Mouse (Mus musculus) brain, adult 2 months (tissue): ENCODE measurements around the gene Mymk.

ENCODE experiments used
- DNase-seq: peaks from one replicate; pipeline ENCODE4 v3.0.0; 2011; ENCODE audit warnings: low read depth, low spot score

The Mymk gene

GRCm38 (mm10) chr2:27071978-27072377, at the start of gene Mymk:
Gene Mymk (minus strand): TSS chr2:27072179.
- DNase-seq = no peak

- no peak for DNase-seq
Observed at GRCm38 (mm10) chr2:27120241-27120641, 48.3 kb upstream of the Mymk start.

DNA sequence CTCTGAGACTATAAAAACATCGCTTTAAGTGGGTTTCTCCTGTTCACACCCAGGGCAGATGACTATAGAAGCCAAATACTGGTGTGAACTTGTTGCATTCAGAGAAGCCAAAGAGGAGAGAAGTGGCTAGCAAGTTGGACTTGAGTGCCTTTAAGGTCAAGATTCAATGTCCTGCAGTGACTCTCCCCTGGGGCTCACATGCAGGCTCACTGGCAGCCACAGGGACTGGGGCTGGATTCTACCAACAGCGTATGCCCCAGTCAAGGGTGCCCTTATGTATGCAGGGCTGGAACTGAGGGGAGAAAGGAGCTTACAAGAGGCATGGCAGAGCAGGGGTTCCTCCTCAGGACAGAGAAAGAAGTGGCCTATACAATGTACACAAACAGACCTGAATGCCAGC, 47.8 kb upstream of the Mymk start:
- DNase-seq = no peak

- no peak for DNase-seq
Observed at GRCm38 (mm10) chr2:27118452-27118851, 46.5 kb upstream of the Mymk start.

DNA sequence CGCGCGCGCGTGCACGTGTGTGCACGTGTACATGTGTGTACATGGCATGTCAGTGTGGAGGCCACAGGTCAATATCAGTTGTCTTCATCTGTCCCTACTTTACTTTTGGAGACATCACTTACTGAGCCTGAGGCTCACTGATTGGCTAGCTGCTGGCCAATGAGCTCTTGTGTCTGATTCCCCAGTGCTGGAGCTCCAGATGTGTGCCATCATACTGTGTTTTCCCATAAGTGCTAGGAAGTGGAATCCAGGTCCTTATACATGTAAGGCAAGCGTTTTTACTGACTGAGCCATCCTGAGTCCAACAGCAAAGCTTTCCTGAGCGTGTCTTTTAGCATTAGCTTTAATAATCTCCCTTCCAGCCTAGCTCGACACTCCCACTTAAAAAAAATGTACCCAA, 42.2 kb upstream of the Mymk start:
- DNase-seq = no peak

- no peak for DNase-seq
Observed at GRCm38 (mm10) chr2:27112585-27112984, 40.6 kb upstream of the Mymk start.

DNA sequence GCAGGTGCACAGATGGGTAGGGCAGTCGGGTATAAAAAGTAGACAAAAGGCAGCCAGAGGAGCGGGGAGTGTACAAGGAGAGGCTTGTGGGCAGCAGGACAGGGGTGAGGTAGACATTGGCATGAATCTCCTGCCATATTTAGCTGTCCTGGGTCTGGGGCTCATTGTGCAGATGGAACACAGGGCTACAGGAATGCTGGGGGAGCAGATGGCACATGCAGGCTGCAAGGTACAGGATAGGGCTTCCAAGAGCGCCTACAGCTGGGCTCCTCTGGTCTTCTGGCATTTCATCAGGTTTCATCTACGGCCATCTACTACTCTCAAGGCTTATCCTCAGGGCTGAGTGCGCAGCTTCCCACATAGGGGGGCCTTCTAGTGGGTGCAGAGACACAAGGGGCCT, 37.1 kb upstream of the Mymk start:
- DNase-seq = peak; percentile 91

GRCm38 (mm10) chr2:27108144-27108543, 36.2 kb upstream of the Mymk start:
- DNase-seq = no peak

DNA sequence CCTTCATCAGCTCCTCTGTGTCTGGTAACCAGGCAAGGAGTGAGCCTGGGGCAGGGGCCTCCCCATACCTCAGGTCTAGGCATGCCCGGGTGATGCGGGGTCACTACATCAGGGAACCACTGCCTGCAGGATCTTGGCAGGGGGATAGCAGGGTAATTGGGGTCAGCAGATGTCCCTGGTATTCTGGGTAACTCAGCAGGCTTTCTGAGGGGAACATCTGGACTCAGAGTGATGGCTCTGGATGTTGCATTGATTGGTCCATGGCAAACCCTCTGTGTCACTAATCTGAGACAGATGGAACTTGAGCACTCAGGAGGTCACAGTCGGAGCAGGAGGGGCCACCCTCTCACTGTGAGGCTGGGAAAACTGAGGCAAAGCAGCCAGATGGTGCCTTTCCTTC, 34.8 kb upstream of the Mymk start:
- DNase-seq = peak; percentile 23

DNA sequence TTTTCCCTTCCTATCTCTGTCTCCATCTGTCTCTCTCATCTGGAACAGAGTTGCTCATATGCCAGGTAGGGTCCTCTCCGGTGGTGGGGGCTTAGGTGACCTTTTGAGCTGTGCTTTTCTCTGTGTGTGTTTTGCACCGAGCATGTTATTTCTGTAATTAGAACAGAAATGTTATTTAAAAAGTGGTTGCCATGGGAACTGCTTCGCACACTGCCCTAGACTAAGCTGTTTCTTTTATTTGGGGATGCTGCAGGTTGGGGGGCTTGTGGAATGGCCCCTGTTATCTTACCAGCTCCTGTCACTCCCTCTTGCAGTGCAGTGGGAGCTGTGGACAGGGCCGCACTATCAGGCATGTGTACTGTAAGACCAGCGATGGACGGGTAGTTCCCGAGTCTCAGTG, 31.6 kb upstream of the Mymk start:
- DNase-seq = peak; percentile 78

DNA sequence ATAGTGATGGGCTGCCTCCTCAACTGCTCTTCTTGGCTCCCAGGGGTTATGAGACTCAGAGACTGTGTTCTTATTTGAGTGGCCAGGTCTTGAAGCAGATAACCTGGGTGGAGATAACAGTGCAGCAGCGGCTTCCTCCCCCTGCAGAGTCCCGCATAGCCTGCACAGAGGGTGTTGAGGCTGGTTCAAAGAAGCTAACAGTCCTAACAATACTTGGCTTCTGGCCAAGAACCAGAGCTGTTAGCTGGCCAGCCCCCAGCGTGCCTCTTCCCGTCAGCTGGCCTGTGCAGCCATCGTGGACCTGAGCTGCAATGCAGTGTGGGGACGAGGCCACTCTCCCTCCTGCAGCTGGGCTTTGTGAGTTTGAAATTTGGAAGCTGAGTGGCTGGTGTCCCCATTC, 25.8 kb upstream of the Mymk start:
- peak; percentile 66 for DNase-seq

DNA sequence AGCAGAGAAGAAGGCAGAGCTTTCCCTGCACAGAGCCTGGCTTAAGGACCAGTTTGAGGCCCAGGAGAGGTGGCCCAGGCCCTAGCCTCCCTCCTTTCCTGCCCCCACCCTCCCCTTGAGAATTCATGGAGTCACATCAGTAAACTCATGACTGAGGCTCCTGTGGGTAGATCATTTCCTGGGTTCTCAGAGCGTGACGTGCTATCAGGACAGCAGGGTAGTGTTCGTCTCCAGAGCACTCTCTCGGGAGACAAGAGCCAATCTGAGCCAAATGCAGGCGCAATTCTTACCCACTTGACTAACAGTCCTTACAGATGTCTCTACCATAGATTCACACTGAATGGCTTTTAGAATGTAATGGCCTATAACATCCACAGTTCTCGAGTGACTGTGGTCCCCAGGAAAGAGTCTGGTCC, 25.3 kb upstream of the Mymk start:
- peak; percentile 66 for DNase-seq

DNA sequence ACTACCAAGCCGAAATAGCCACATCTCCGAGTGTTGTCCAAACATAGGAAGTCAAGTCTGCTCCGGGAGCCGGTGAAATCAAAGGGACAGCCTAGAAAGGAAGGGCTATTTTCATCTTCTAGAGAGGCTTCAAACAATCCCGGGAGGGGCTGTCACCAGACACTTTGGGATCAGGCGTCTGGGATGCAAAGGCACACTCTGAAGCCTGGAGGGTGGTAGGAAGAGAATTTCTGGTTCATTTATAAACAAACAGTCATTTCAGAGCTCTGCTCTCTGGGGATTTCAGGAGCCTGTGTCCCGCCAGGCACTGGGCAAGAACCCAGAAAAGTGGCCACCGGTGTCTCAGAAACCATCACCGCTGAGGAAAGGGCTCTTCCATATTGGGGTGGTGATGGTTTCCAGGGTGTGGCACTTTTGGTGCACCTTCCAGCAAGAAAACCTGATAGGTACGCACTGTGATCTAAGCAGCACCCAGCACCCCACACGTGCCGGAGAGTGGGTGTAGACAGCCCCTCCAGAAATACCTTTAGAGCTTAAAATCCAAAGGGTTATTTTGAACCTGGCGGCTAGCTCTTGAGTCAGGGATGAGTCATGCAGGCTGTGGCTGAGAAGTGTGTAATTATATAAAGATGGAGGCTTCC, 24.5 kb upstream of the Mymk start:
- DNase-seq = peak; percentile 93

- no peak for DNase-seq
Observed at GRCm38 (mm10) chr2:27095178-27095577, 23.2 kb upstream of the Mymk start.

DNA sequence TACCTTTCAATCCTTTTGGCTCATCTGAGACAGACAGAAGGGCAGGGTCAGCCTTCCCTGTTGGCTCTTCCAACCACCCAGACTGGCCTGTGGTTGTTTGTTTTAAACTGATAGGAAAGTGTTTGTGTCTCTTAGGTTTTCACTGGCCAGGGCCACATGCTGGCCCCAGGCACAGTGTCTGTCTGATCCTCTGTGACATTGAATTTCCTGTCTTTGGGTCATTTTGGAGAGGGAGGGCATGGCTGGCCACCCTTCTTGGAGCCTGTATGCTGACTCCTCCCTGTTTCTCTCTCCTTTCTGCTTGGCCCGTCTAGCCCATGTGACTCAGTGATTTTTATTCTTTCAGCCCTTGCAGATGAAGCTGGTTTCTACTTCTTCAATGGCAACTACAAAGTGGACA, 17.3 kb upstream of the Mymk start:
- DNase-seq = no peak

GRCm38 (mm10) chr2:27088700-27089099, 16.7 kb upstream of the Mymk start:
- no peak for DNase-seq

- DNase-seq = peak; percentile 54
Observed at GRCm38 (mm10) chr2:27088071-27088644, 16.2 kb upstream of the Mymk start.

GRCm38 (mm10) chr2:27087581-27087980, 15.6 kb upstream of the Mymk start:
- DNase-seq = no peak

DNA sequence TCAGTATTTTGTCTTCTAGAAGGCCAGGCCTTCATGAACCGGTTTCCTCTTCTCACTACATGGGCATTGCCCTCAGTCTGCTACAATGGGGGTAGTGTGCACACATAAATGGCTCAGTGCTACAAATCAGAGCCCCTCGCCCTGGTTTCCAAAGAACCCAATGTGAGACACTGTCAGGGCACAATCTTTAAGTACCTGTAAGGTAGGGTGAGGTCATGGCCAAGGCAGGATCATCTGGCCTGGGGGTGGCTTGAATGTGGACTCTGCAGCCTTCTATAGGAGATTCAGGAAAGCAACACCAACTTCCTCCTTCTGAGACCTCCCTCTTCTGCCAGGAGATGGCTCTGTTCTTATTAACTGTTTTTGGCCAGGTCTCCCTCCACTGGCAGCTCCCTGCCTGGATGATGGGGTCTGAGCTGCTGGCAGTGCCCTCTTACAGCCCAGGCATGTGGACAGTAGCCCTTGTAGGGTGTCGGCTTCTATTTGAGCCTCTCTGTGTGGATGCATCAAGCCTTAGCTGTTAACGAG, 14.6 kb upstream of the Mymk start:
- DNase-seq = no peak

- no peak for DNase-seq
Observed at GRCm38 (mm10) chr2:27085801-27086200, 13.8 kb upstream of the Mymk start.

DNA sequence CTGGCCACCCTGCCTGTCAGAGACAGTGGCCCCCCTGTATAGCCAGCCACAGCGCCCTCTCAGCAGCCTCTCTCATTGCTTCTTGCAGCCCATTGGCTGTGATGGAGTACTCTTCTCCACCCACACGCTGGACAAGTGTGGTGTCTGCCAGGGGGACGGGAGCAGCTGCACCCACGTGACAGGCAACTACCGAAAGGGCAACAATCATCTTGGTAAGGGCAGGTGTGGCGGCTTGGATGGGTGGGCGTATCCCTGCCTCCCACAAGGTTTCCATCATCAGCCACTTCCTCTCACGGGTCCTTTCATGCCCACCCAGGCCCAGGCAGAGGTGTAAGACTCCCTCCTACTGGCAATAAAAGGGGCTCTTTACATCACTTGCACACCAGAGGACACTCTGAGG, 13.0 kb upstream of the Mymk start:
- peak; percentile 36 for DNase-seq

DNA sequence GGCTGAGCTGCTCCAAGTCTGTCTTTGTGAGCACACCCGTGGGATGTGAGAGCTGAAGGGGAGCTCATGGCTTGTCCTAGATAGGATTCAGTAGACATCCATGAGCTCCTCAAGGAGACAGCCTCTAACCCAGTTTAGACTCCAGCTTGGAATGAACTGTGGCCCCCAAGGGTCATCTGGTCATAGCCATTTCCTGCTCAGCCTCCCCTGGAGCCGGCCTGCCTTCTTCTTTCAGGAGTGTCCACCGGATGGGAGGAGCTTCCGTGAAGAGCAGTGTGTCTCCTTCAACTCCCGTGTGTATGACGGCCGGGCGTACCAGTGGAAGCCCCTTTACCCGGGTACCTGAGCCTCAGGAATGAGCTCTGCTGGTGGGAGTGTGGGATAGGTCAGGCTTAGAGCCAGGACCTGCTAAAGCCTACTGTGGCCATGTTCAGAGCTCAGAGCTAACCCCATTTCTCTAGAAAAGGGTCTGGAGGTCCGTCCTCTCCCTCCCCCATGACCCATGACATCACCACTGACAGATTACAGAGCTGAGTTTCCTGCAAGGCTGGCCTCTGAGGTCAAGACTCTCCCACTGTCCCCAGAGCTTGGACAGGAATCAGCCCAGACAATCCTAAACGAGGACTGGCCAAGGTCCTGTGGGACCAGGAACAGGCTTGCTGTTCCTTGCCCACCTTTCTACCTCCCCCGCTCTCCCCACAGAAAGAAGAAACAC, 11.9 kb upstream of the Mymk start:
- no peak for DNase-seq

DNA sequence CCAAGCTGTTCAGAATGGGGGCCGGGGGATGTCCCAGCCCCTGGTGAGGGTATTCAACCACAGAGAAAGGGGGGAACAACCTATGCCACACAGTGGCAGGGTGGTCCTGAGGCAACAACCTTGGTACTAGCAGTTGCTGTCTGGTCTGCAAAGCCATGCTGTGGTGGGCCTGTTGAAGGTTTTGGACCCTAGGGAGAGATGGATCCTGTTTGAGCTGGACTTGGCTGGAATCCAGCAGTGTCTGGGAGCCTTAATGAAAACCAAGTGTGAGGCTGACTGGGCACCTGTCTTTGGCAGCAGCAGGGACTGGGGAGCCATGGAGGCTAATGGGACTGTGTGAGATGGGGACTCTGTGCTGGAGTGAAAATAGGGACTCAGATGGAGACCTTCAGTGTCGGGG, 7.7 kb upstream of the Mymk start:
- no peak for DNase-seq
